Mouse (Mus musculus) monocyte, adult 2 months (primary cell): ENCODE measurements around the gene Scpep1.
"Not testable (repeated sequence)": the region's sequence is repeated elsewhere in the genome, so short reads cannot be mapped to it uniquely, and the experiment has no call there.

Experiments
- DNase-seq, 2 experiments: peaks; one replicate each; pipeline ENCODE4 v3.0.0; 2022; ENCODE audit warnings: low spot score in 2 of 2, low read depth in 1 of 2

Scpep1 gene

DNA sequence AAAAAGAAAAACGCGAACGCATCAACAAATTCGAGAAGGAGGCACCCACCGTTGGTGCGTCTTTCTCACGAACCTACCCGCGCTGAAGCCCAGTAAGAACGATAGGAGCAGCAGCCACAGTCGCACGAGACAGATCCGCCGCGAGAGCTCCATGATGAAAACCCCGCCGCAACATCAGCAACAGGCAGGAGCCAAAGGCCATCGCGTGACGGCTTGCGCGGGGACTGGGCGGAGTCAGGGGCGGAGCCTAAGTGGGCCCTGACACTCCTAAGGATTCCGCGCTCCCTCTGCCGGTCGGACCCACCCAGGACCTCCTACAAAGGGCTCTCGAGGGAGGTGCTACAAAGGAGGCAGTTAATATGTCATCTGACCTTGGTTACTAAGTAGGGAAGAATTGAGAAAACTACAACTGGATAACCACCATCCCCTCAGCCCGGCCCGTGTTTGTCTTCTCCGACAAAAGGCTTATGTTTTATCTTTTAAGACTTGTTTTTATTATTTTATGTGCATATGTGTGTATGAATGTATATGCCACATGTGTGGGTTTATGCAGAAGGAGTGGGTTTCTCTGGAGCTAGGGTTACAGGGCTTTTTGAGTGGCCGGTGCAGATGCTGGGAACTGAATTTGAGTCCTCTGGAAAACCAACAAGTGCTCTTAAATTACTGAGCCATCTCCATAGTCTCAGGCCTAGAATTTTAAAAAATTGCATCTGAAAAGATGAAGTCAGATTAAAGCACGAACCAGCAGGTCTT is at the start of gene Scpep1:
Gene Scpep1 (minus strand): TSS at position 249 of the 753 bp plus-strand sequence.
- peak; percentile 96 to 98 for DNase-seq

DNA sequence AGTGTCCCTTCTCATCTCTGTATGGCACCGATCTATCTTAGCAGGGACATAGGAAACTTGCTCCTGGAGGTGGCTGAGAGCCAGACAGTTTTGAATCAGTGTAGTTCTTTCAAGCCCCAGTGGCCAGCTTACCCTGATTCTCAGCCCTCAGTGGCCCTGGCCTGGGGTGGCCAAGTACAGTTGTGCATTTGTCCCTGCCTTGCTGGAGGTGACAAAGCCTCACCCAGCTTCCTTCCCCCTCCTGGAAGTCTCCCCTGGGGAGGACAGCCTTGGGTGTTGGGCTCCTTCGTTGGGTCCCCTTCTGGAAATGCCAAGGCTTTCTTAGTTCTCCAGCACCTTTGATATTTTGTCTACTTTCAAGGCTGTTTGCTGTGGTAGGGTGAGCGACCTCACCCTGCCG is 48.5 kb upstream of the Scpep1 start:
- no peak for DNase-seq

DNA sequence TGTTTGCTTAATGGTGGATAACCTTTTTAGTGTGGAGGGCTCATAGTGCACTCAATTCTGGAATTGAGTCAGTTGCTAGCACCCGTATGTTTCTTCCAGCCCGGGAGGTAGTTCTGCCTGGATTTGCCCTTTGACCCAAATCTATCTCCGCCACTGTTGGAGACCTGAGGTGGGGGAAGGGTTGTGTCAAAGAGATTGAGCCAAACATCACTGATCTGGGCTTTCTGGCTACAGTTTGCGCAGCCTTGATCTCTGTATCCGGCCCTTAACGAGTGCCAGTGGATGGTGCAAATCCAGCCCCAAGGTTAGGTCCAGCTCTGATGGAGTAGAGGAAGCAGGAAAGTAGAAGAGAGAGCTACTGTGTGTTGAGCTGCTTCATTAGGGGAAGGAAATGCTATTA is 47.8 kb upstream of the Scpep1 start:
- DNase-seq: no peak

DNA sequence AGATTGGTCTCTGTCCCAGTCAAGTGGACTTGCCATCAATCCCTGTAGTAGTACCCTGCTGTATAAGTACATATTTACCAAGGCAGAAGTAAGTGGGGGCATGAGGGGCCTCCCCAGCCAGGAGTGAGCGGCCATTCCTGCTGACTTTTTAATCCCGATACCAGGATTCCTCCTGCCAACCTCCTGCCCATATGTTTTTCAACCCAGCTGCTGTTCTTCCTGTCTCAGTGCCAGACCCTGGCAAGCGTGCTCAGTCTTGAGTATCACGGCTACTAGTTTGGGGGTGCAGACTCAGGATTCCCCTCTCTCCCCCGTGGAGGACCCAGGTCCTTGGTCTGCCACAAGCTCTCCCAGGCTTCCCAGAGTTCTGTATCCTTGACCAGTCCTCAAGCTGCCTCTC is 47.4 kb upstream of the Scpep1 start:
- DNase-seq: no peak

DNA sequence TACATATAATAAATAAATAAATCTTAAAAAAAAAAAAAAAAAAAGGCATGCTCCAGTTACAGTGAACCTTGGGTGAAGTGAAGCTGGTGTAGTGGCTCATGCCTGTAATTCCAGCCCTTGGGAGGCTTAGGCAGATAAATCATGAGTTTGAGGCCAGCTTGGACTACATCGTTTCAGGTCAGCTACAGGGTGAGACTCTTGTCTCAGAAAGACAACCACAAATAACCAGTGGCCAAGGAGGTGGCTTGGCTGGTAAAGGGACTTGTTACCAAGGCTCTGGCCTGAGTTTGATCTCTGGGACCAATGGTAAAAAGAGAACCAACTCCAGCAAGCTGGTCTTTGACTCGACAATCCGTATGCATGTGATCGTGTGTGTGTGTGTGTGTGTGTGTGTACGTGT is 46.8 kb upstream of the Scpep1 start:
- no peak for DNase-seq

DNA sequence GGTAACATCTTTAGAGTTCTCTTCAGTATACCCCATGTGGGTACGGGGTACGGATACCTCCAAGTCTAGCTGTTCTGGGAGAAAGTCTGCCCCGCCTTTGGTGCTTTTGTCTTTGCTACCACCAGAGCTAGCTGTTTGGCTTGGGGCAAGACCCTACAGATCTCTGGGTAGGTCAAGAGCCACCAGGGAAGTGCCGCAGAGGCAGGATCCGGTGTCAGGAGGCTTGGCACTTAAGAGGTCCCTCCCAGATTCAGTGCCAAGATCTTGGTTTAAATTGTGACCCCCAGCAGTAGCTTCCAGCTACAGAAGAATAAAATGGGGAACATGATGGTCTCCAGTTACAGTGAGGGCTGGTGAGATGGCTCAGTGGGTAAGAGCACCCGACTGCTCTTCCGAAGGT is 46.3 kb upstream of the Scpep1 start:
- DNase-seq: no peak

DNA sequence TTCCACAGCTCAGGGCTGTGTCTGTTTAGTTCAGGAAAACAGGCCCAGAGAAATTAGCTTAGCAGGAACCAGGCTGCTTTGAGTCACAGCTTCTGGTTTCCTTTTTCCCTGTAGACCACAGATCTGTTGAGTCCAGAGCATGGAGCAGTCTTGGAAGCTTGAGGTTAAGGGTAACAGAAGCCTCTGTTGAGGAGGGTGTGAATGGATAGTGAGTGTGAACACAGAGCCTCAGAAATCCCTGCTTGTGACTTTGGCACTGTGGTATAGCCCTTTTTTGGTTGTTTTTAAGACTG is 45.2 kb upstream of the Scpep1 start:
- DNase-seq: no peak

DNA sequence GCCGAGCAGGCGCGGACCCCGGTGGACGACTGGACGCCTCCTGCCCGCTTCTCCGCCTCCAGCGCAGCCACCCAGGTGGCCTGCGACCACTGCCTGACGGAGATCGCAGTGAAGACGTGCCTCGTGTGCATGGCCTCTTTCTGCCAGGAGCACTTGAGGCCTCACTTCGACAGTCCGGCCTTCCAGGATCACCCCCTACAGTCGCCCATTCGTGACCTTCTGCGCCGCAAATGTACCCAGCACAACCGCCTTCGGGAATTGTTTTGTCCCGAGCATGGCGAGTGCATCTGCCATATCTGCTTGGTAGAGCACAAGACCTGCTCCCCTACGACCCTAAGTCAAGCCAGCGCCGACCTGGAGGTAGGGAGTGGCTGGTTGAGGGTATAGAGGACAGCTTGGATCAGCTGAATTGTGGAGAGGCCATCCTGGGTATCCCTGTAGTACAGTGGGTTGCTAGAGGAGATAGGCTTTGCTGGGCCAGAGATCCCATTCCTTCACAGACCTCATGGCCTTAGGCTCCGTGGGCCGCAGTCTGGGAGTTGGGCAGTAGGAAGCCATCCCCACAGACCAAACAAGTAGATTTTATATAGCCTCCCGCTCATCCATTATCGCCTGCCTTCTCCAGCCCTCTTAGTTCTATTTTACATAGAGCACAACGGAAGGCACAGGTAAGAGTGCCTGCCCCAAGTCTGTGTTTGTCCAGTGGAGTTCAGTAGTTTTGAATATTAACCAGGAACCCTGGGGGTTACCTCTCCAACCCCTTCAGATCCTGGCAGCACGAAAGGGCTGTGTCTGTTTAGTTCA is 44.7 kb upstream of the Scpep1 start:
- DNase-seq: no peak

DNA sequence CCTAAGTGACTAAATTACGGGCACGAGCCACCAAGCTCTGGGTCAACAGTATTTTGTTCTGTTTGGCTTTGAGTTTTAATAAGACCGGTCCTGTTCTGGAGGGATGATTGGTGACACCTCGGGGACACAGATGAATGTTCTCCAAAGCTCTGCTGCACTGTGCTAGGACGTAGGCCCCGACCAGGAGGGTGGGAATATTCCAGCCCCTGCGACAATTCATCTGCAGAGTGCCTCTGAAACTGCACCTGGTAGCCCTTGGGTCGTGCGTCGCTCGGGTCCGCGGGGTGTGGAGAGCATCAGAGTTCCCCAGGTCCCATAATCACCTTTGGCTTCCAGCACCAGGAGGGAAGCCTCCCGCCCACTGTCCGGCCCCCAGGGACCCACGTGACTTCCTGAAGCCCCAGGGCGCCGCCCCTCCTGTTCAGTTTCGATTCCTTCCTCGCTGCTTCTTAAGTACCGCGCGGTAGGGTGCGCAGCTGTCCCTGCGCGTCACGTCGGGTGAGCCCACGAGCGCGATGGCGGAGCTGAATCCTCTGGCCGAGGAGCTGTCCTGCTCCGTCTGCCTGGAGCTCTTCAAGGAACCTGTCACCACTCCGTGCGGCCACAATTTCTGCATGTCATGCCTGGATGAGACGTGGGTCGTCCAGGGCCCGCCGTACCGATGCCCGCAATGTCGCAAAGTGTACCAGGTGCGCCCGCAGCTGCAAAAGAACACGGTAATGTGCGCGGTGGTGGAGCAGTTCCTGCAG is 43.9 kb upstream of the Scpep1 start, which contains the start of gene Trim25:
Gene Trim25 (plus strand): TSS at position 403 of the 749 bp plus-strand sequence.
- peak; percentile 83 to 90 for DNase-seq

DNA sequence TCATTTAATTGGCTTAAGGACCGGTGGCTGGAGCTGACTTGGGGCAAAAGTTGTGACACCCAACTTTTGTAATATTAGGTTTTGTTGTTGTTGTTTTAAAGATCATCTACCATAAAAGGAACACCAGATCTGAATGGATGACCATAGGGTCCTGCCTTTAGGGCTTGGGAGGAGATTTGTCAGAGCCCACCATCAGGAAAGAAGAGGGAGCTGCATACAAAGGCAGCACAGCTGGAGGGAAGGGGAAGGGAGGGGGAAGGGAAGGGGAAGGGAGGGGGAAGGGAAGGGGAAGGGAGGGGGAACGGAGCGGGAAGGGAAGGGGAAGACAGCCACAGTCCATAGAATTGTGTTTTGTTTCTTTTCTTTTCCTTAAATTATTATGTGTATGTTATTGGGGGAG is 43.1 kb upstream of the Scpep1 start:
- no peak for DNase-seq

DNA sequence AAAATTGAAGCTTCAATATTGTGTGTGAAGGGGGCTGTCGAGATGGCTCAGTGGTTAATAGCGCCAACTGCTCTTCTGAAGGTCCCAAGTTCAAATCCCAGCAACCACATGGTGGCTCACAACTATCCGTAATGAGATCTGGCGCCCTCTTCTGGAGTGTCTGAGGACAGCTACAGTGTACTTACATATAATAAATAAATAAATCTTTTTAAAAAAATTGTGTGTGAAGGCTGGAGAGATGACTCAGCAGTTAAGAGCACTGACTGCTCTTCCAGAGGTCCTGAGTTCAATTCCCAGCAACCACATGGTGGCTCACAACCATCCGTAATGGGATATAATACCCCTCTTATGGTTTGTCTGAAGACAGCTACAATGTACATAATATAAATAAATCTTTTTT is 42.1 kb upstream of the Scpep1 start:
- DNase-seq: not testable (repeated sequence)

DNA sequence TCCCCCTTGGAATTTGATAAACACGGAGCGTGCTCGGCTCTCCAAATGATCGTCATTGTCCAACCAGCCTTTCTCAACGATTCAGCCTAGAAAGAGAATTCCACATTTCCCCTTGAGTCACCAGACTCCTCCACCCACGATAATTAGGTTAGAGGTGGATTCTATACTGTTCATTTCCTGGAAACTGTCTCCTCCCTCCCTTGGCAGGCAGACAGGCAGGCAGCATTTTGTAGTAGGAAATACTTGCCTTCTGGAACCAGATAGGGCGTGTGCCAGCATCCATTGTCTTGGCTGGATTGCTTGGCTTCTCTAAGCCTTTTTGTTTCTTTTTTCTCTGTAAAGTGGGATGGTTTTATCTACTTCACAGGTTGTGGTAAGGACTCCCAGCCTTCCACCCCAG is 41.2 kb upstream of the Scpep1 start:
- no peak for DNase-seq

DNA sequence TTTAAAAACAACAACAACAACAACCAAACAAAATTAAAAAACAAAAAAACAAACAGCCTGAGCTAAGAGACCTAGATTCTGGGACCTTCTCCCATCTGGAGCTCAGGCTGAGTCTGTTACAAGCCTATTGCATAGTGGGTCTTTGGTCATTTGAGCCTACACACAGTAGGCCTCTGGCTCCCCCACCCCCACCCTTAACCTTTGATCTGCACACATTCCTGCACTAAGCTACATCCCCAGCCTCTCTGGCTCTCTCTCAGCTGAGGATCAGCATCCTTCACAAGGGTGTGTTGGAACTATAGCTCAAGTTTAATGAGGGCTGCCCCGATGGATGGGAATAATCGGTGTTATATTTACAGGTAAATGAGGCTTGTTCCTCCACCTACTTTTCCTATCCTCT is 40.4 kb upstream of the Scpep1 start:
- DNase-seq: no peak

DNA sequence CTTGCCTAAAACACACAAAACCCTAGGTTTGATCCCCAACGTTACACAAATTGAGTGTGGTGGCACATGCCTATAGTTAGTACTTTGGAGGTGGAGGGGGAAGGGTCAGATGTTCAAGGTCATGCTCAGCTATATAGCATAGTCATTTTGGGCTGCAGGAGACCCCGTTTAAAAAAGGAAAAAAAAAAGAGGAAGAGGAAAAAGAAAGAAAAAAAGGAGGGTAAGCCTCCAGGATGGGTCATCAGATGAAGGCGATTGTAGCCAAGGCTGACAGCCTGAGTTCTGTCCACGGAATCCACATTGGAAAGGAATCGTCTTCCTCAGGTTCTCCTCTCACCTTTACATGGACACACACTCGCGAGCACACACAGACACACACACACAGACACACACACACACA is 39.2 kb upstream of the Scpep1 start:
- no peak for DNase-seq

DNA sequence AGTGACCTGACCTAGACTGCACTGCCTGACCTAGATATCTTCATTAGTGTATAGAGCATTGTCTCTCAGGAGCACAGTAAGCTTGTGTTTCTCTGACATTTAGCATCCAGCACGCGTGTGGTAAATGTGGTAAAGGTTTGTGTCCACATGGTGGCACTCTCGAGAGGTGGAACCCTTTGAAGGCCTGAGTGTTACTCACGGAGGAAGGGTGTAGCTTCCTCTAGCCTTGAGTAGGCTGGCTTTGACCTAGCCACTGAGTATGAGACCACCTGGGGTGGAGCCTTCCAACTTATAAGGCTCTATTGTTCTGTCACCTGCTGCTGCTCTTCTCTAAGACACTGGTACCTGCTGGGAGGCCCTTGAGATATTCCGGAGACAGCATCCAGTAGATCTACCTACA is 38.4 kb upstream of the Scpep1 start:
- peak; percentile 30 to 70 for DNase-seq

DNA sequence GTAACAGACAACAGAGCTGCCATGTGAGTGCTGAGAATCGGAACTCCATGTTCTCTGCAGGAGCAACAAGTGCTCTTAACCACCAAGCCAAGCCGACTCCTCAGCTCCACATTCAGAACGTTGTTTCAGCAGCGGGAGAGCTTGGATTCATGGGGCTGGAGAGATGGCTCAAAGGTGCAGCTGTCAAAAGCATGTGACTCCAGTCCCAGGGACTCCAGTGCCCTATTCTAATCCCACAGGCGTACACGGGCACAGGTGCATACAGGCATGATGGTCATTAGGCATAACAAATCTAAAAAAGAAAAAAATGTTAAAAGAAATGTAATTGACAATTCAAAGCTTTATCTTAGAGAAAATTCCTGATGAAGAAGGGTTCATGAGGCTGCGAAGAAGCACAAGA is 37.9 kb upstream of the Scpep1 start:
- DNase-seq: no peak

DNA sequence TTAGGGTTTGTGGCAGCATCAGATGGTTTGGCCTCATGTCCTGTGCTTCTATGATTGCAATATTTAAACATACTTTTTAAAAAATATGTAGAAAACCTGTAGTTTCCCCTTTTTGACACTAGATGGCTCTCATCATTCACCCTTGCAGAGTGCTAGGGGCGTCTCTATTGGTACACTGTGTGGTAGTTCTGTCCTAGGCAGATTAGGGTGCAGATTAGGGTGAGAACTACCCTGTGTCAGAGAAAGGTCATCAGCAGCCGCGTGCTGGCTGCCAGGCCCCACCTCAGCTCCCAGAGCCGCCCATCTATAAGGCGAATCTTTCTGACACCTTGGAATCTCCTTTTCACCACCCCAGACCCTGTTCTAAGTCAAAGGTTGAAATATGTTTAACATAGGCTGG is 34.3 kb upstream of the Scpep1 start:
- DNase-seq: no peak

DNA sequence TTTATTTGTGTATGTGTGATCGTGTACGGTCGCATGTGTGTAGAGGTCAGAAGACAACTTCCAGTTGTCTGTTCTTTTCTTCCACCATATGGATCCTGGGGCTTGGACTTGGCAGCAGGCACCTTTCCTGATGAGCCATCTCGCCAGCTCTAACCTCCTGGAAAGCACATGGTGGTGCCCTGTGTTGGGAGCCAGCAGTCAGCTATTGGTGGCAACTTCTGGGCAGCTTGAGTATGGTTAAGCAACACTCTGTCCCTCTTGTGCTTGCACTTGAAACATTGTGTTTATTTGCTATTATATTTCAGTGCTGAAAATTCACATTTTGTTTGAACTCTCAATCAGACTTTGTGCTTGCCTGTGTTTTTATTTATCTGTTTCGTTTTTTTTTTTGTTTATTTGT is 33.7 kb upstream of the Scpep1 start:
- DNase-seq: no peak

DNA sequence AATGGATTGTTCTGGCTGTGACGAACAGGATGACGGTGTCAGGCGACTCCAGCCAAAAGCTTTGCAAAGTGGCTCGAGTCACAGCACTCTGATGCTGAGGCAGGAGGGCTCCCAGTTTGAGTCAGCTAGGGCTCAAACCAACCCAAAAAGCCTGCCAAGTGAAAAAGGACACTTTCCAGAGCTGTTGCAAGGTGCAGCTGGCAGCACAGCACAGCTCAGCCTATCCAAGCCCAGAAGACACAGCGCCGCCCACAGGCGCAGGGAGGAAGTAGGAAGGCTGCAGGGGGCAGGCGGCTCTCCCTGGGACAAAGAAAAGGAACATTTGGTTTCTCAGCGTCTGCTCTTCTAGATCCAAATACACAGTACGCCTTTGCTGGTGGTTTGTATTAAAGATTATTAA is 31.4 kb upstream of the Scpep1 start:
- no peak for DNase-seq

DNA sequence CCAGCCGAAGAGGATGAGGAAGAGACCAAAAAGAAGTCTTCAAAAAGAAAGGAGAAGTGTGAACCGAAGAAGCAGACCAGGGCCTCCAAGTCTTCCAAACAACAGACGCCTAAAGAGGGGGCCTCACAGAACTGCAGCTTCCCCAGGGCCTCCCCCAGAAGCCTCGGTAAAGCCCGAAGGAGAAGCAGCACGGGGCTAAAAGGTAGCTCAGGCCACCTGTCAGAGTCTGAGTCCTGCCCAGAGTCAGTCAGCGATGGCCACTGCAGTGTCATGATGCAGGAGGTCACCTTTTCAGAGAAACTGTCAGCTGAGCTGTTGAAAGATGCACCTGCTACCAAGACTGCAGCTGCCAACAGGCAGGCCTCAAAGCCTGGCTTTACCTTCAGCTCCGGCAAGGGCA is 26.1 kb upstream of the Scpep1 start:
- no peak for DNase-seq

DNA sequence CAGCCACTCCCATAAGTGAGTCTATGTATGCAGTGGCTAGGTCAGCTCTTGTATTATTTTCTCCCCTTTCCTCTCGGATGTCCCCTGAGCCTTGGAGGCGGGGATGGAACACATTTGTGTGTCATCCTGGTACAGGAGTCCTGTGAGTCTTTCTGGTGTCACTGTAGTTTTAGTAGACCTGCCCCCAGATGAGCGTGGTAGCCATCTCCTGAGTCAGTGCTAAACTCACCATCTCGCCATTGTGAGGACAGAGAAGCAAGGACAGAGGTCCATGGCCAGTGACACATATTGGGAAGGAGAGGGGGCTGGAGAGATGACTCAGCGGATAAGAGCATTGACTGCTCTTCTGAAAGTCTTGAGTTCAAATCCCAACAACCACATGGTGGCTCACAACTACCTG is 21.9 kb upstream of the Scpep1 start:
- no peak for DNase-seq

DNA sequence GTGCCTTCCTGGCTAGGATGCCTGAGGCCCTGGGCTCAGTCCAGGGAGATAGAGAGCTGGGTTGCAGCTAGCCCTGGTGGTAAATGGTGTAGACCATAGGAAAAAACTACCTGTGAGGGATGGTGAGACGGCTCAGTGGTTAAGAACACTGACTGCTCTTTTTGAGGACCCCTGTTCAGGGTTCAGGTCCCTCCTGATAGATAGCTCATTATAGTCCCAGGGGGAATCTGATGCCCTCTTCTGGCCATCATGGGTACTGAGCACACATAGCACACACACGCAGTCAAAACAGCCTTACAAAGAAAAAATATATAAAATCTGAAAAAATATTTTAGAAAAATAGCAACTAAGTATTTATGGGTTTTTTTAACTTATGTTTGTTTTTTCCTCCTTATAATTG is 21.1 kb upstream of the Scpep1 start:
- no peak for DNase-seq
